Mouse (Mus musculus) kidney, postnatal 0 days (tissue): ENCODE measurements around the gene Rhbdf2. TPM values are rescaled to one million over a fixed set of nuclear protein-coding genes. Genes with fewer than 3 reads are reported as not detected.
A peak's percentile ranks its signal among the peaks of the same experiment; 100 is the strongest.

Experiments
- ATAC-seq: fragments of 200-750 bp; cut with Nextera tagmentation; replicated peaks from 2 replicates; pipeline ENCODE4 v1.8.0; 2017; ENCODE audit warnings: low read depth, moderate number of reproducible peaks, moderate TSS enrichment, moderate library complexity; ENCODE audit not compliant: low FRiP score
- DNase-seq: peaks from one replicate; pipeline ENCODE4 v3.0.0-alpha.2; 2016; ENCODE audit warnings: low spot score
- H3K27ac ChIP-seq: fragments of 300-500 bp; sonication (generic); 2 replicates; pipeline ENCODE4 v1.5.1; 2014; ENCODE audit warnings: mild to moderate bottlenecking
- H3K27me3 ChIP-seq: fragments of 300-500 bp; sonication (generic); 2 replicates; pipeline ENCODE4 v1.6.1; 2014; ENCODE audit warnings: low read length, mixed read lengths; ENCODE audit not compliant: insufficient read depth
- H3K36me3 ChIP-seq: fragments of 300-500 bp; sonication (generic); 2 replicates; pipeline ENCODE4 v1.6.1; 2014; ENCODE audit warnings: low read length, mixed read lengths; ENCODE audit not compliant: insufficient read depth
- H3K4me1 ChIP-seq: fragments of 300-500 bp; sonication (generic); replicated peaks from 2 replicates; pipeline ENCODE4 v1.6.1; 2014; ENCODE audit warnings: antibody characterized with exemption, low read length, mixed read lengths; ENCODE audit not compliant: insufficient read depth
- H3K4me2 ChIP-seq: fragments of 300-500 bp; sonication (generic); 2 replicates; pipeline ENCODE4 v1.6.1; 2014; ENCODE audit warnings: mild to moderate bottlenecking, low read length, moderate library complexity, mixed read lengths
- H3K4me3 ChIP-seq: fragments of 300-500 bp; sonication (generic); replicated peaks from 2 replicates; pipeline ENCODE4 v1.5.1; 2014; ENCODE audit warnings: low read depth, low read length
- H3K9ac ChIP-seq: fragments of 300-500 bp; sonication (generic); 2 replicates; pipeline ENCODE4 v1.6.1; 2014; ENCODE audit warnings: low read depth, low read length
- H3K9me3 ChIP-seq: fragments of 300-500 bp; sonication (generic); replicated peaks from 2 replicates; pipeline ENCODE4 v1.6.1; 2016; ENCODE audit warnings: low read length, inconsistent platforms, mixed read lengths
- CTCF ChIP-seq: IDR thresholded peaks from 2 replicates; pipeline ENCODE4 v1.5.1; 2016; ENCODE audit warnings: antibody characterized with exemption, low read depth, mild to moderate bottlenecking, moderate library complexity
- WGBS: fragments of 180-500 bp; shearing (Covaris S2); extraction: QIAGEN DNeasy Blood & Tissue Kit; methylation state at CpG from one replicate; pipeline ENCODE4 v1.1.7; 2014; 5-methylcytosine and 5-hydroxymethylcytosine counted together
- polyA plus RNA-seq: library from polyadenylated mRNA; unstranded; fragments of >200 nt; fragmentation: Nextera tagmentation; extraction: Ambion mirVana; gene quantifications from 2 replicates; pipeline ENCODE4 v1.2.1, GENCODE M21; 2015

Rhbdf2 gene
- polyA plus RNA-seq, 1 experiment from 2014 or later: 9.0 TPM

- no peak for TF ChIP-seq CTCF
- DNase-seq (no peak), ATAC-seq (no peak)
- 87% methylated on average over 13 of the region's 13 CpGs for WGBS
- Histone ChIP-seq H3K4me2 (no peak overlapping the region), H3K9ac (no peak overlapping the region), H3K36me3 (no peaks in the 10 kb centered on the region), H3K4me1 (peaks cover 10% of the 10 kb centered on the region; the same call in 1 of the 2 replicates), H3K27me3 (peaks cover 6% of the 10 kb centered on the region; the same call in 1 of the 2 replicates), H3K4me3 (no peak overlapping the region), H3K27ac (peak overlapping the region; percentile 92; the same call in 1 of the 2 replicates), H3K9me3 (no peaks in the 10 kb centered on the region)
These were observed 23.0 kb upstream of the Rhbdf2 start for GRCm38 (mm10) chr11:116649711-116650337.

DNA sequence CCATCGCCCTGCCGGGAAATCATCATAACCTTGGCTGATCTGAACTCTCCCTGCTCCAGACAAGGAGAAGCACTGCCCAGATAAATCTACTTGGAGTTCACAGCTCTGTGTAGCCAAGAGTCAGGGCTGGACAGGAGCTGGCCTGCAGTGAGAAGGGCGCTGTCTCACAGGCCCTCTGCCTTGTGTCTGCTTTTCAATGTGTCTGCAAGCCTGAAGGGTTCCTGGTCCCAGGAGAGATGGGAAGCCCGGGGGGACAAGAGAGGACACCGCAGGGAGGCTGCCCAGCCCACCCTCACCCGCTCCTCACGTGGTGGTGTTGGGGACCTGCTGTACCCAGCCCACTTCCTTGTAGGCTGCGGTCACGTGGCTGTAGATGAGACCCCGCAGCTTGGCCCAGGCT is 22.2 kb upstream of the Rhbdf2 start:
- no peak overlapping the region for H3K9ac ChIP-seq
- peaks cover 7% of the 10 kb centered on the region; the same call in 1 of the 2 replicates for H3K4me1 ChIP-seq

GRCm38 (mm10) chr11:116648213-116648921 is 21.5 kb upstream of the Rhbdf2 start:
- no peak overlapping the region for H3K4me3 ChIP-seq
- TF ChIP-seq CTCF: 0 out of 2 replicates have a peak, but pooled peaks have one; percentile 2
- DNase-seq: peak; percentile 94
- peak overlapping the region; percentile 92 for H3K27ac ChIP-seq
- 39% methylated on average over 18 of the region's 18 CpGs for WGBS
- H3K4me2 ChIP-seq: no peak overlapping the region
- H3K9ac ChIP-seq: peak overlapping the region; percentile 40; the same call in 1 of the 2 replicates
- ATAC-seq: peak; percentile 45; the same call in 1 of the 2 replicates
- no peaks in the 10 kb centered on the region for H3K36me3 ChIP-seq
- 0 out of 2 replicates have a peak, but pooled peaks cover 4% of the 10 kb centered on the region for H3K27me3 ChIP-seq
- no peaks in the 10 kb centered on the region for H3K9me3 ChIP-seq
- peaks cover 9% of the 10 kb centered on the region; the same call in 1 of the 2 replicates for H3K4me1 ChIP-seq

More for the DNA sequence above, 22.2 kb upstream of the Rhbdf2 start:
- H3K4me3 ChIP-seq: no peak overlapping the region
- no peak overlapping the region for H3K4me2 ChIP-seq
- H3K27ac ChIP-seq: peak overlapping the region; percentile 92
- no peaks in the 10 kb centered on the region for H3K9me3 ChIP-seq
- ATAC-seq (no peak), DNase-seq (no peak)
- 0 out of 2 replicates have a peak, but pooled peaks cover 6% of the 10 kb centered on the region for H3K27me3 ChIP-seq
- no peaks in the 10 kb centered on the region for H3K36me3 ChIP-seq
- 70% methylated on average over 10 of the region's 10 CpGs for WGBS
- no peak for TF ChIP-seq CTCF

DNA sequence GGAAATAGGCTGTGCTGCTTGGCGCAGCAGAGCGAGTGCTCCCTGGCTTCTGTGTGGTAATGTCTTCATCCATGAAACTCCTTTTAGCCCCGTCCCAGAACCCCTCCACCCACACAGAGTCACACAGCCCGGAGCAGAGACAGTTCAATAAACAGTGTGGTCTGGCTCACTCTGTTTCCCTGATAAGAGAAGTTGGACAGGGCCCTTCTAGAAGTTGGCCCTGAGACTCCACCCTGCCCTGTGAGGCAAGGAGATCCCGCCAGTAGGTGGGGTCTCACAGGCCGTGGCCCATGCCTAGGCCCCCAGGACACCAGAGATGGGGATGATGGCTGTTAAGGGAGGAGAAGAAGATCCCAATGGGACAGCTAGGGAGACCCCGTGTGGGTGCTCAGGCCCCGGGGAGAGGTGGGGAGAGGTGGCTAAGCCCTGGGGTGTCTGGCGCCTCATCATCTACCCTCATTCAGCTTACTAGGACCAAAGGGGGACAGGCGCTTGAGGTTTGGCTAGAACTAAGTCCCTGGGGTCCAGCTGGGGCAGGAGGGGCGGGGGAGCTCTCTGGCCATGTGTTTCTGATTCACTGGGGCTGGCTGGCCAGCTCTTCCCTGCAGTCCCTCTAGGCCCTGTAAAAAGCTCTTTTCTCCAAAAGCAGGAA is 20.6 kb upstream of the Rhbdf2 start:
- no peak overlapping the region for H3K9ac ChIP-seq
- no peak overlapping the region for H3K4me3 ChIP-seq
- no peaks in the 10 kb centered on the region for H3K36me3 ChIP-seq
- 54% methylated on average over 11 of the region's 11 CpGs for whole genome bisulfite sequencing
- H3K4me1 ChIP-seq: peaks cover 9% of the 10 kb centered on the region; the same call in 1 of the 2 replicates
- no peaks in the 10 kb centered on the region for H3K27me3 ChIP-seq
- ATAC-seq: no peak
- peak; percentile 86 for DNase-seq
- peak overlapping the region; percentile 92 for H3K27ac ChIP-seq
- no peak overlapping the region for H3K4me2 ChIP-seq
- no peaks in the 10 kb centered on the region for H3K9me3 ChIP-seq
- 0 out of 2 replicates have a peak, but pooled peaks have one; percentile 9 for TF ChIP-seq CTCF

- Histone ChIP-seq H3K4me2 (no peak overlapping the region), H3K4me1 (peaks cover 9% of the 10 kb centered on the region; the same call in 1 of the 2 replicates), H3K4me3 (no peak overlapping the region), H3K27ac (peak overlapping the region; percentile 78), H3K9me3 (no peaks in the 10 kb centered on the region), H3K9ac (no peak overlapping the region), H3K27me3 (no peaks in the 10 kb centered on the region), H3K36me3 (no peaks in the 10 kb centered on the region)
- WGBS: 86% methylated on average over 7 of the region's 7 CpGs
- ATAC-seq (no peak), DNase-seq (no peak)
- TF ChIP-seq CTCF: no peak
These were observed 20.0 kb upstream of the Rhbdf2 start for GRCm38 (mm10) chr11:116646771-116647170.

DNA sequence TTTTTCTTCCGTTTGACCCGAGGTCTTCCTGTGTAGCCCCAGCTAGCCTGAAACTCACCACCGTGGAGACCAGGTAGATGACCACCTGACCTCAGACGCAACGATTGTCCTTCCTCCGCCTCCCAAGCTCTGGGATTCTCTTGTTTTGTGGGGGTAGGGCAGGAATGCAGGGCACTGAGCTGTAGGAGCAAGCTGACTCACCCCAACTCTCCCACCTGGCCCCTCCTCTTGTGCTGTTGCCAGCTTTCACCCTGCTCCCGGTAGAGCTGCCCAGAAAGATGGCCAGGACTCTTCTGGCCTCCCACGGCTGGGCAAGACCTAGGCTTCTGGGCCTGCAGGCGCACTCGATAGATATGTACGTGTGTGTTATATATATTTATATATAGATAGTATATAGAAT is 19.3 kb upstream of the Rhbdf2 start:
- Histone ChIP-seq H3K27ac (0 out of 2 replicates have a peak overlapping the region, but pooled peaks have one; percentile 78), H3K4me2 (no peak overlapping the region), H3K9me3 (no peaks in the 10 kb centered on the region), H3K9ac (no peak overlapping the region), H3K36me3 (no peaks in the 10 kb centered on the region), H3K27me3 (no peaks in the 10 kb centered on the region), H3K4me3 (no peak overlapping the region), H3K4me1 (peaks cover 9% of the 10 kb centered on the region; the same call in 1 of the 2 replicates)
- TF ChIP-seq CTCF: no peak
- WGBS: 48% methylated on average over 11 of the region's 11 CpGs
- ATAC-seq: no peak
- no peak for DNase-seq
